Mouse (Mus musculus) stomach, postnatal 0 days (tissue): ENCODE results near the gene Arhgap15.

Experiments
- CTCF ChIP-seq: IDR thresholded peaks from 2 replicates; pipeline ENCODE4 v1.5.1; 2016; ENCODE audit warnings: antibody characterized with exemption, low read depth, mild to moderate bottlenecking, moderate library complexity
- EP300 ChIP-seq: optimal IDR thresholded peaks from 2 replicates; pipeline ENCODE3; 2016; ENCODE audit warnings: antibody characterized with exemption

DNA sequence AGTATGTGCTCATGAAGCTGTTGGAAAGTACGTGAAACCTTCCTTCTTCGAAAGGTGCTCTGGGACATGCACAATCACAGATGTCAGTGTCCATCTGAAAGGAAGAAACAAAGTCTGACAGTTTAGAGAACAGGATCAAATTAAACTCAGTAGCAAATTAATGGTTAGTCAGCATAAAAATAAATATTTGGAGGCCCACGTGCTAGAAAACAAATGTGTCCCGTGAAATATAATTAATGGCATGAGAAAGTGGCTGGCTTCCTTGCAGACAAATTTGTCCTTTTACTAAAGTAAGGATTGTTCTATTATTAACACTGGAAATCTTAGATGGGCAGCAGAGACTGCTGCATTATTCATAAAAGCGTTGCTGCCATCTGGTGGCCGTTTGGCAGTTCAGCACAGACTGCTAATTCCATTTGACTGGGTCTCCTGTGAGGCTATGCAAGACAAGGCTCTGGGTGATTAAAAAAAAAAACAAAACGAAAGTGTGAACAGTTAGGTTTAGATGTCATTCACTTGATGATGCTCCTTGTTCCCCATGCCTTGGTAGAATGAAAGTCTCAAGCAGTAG is 153.9 kb downstream of the Arhgap15 start:
- peak; percentile 93 for TF ChIP-seq CTCF
- no peak for TF ChIP-seq EP300
